8 mouse cellular contexts compared by ENCODE assay signal in genomic region chr6:43666611-43667400, GRCm38 (mm10). TPM values are rescaled to one million over a fixed set of nuclear protein-coding genes. Genes with fewer than 3 reads are reported as not detected.
A peak's percentile ranks its signal among the peaks of the same experiment; 100 is the strongest.
DNase-seq lines count a peak whose midpoint lies in the region; ATAC-seq and TF ChIP-seq lines count a peak whose summit lies in the region.

No protein-coding gene starts in this region.

- H3ac ChIP-seq in C2C12 (ENCODE audit: control insufficient read depth, insufficient read length, low read depth) = no peak overlapping the region

- no peaks in the 10 kb centered on the region for H3K4me1 ChIP-seq in forebrain, embryonic 11.5 days (replicated peaks; ENCODE audit: control insufficient read depth, insufficient read depth, low read length)
- peaks cover 45% of the 10 kb centered on the region for H3K4me1 ChIP-seq in liver, embryonic 13.5 days (replicated peaks)

- WGBS in forebrain, embryonic 11.5 days = 83% methylated on average over 7 of the region's 7 CpGs
- 72% methylated on average over 7 of the region's 7 CpGs for WGBS in liver, embryonic 13.5 days (ENCODE audit: insufficient replicate concordance)

- peak overlapping the region; percentile 55 for H3K4me2 ChIP-seq in forebrain, embryonic 11.5 days (ENCODE audit: low read depth, low read length, severe bottlenecking)
- peak overlapping the region; percentile 77 for H3K4me2 ChIP-seq in liver, embryonic 13.5 days

- DNase-seq in frontal cortex, postnatal 36 days (ENCODE audit: low spot score in 2 of 2) = no peak
- no peak for DNase-seq in forebrain, embryonic 11.5 days (ENCODE audit: low spot score)
- DNase-seq in liver, embryonic 13.5 days = no peak
- DNase-seq in right cerebral cortex, postnatal 36 days (ENCODE audit: low spot score in 2 of 2) = no peak
- DNase-seq in natural killer cell, adult 2 months (ENCODE audit: low spot score in 2 of 2) = no peak

- H3K79me2 ChIP-seq in C2C12 (ENCODE audit: control insufficient read depth, insufficient read depth) = no peaks in the 10 kb centered on the region

- peak overlapping the region; percentile 63 for H3K4me3 ChIP-seq in C2C12 (ENCODE audit: insufficient read depth, poor library complexity, severe bottlenecking)
- peak overlapping the region; percentile 50 for H3K4me3 ChIP-seq in forebrain, embryonic 11.5 days (ENCODE audit: low read depth, low read length)
- peak overlapping the region; percentile 85 for H3K4me3 ChIP-seq in liver, embryonic 13.5 days (replicated peaks)

- H3K79me3 ChIP-seq in C2C12 (ENCODE audit: low read depth) = no peaks in the 10 kb centered on the region

- H3K36me3 ChIP-seq in C2C12 (ENCODE audit: control insufficient read depth, insufficient read depth) = no peaks in the 10 kb centered on the region
- no peaks in the 10 kb centered on the region for H3K36me3 ChIP-seq in forebrain, embryonic 11.5 days (ENCODE audit: control insufficient read depth, insufficient read depth, low read length)
- H3K36me3 ChIP-seq in liver, embryonic 13.5 days = no peaks in the 10 kb centered on the region

- H3K9me3 ChIP-seq in forebrain, embryonic 11.5 days (ENCODE audit: control insufficient read depth, low read length) = no peaks in the 10 kb centered on the region
- H3K9me3 ChIP-seq in liver, embryonic 13.5 days (replicated peaks) = no peaks in the 10 kb centered on the region

- TF ChIP-seq CTCF in C2C12 (IDR thresholded peaks at IDR 0.05; ENCODE audit: control insufficient read depth, insufficient read depth, insufficient read length) = no peak

- H3K27ac ChIP-seq in forebrain, embryonic 11.5 days (ENCODE audit: low read depth, low read length) = no peak overlapping the region
- H3K27ac ChIP-seq in liver, embryonic 13.5 days = peak overlapping the region; percentile 85

- peak; percentile 11; the same call in 1 of the 2 replicates for ATAC-seq in frontal cortex, adult (ENCODE audit: low TSS enrichment)
- no peak; the same call in none of the 2 replicates for ATAC-seq in forebrain, embryonic 11.5 days (replicated peaks; ENCODE audit: low FRiP score)
- no peak for ATAC-seq in liver, embryonic 13.5 days (ENCODE audit: low read depth)
- ATAC-seq in megakaryocyte-erythroid progenitor cell, adult 5-6 weeks (replicated peaks; ENCODE audit: low FRiP score, low TSS enrichment, poor library complexity, severe bottlenecking) = no peak

- H3K9ac ChIP-seq in forebrain, embryonic 11.5 days (ENCODE audit: low read length) = peak overlapping the region; percentile 55
- peak overlapping the region; percentile 87 for H3K9ac ChIP-seq in liver, embryonic 13.5 days

- H3K27me3 ChIP-seq in C2C12 (ENCODE audit: control insufficient read depth, insufficient read depth, insufficient read length) = no peaks in the 10 kb centered on the region
- no peaks in the 10 kb centered on the region for H3K27me3 ChIP-seq in forebrain, embryonic 11.5 days (ENCODE audit: control insufficient read depth, insufficient read depth, low read length)
- no peaks in the 10 kb centered on the region for H3K27me3 ChIP-seq in liver, embryonic 13.5 days

TF ChIP-seq in C2C12, 6 proteins besides CTCF, POLR2A, EP300 and RAD21:
- TF ChIP-seq CEBPB (IDR thresholded peaks at IDR 0.05; ENCODE audit: low read depth) (no peak), MAX (IDR thresholded peaks at IDR 0.05) (no peak), USF1 (IDR thresholded peaks at IDR 0.05; ENCODE audit: low read depth) (no peak), MYOG (IDR thresholded peaks at IDR 0.05; ENCODE audit: control insufficient read depth, extremely low read depth, insufficient read length) (no peak), MYOD1 (IDR thresholded peaks at IDR 0.05; ENCODE audit: control insufficient read depth, insufficient read length, low read depth) (no peak), FOSL1 (IDR thresholded peaks at IDR 0.05; ENCODE audit: insufficient read depth, low read length, poor library complexity, severe bottlenecking) (no peak)
TF ChIP-seq in C2C12: peak in this region for 0.

RNA-seq across cellular contexts. Expression of gene Tpk1, which starts 0.7 kb away (rescaled TPM):
- 0.82 TPM for polyA plus RNA-seq in C2C12 (2012; fragmentation: generic; extraction: Trizol)
- polyA plus RNA-seq in forebrain, embryonic 11.5 days (2014; fragmentation: Nextera tagmentation; extraction: Ambion mirVana) = 5.4 and 5.7 TPM in 2 replicates
- 6.8 and 6.9 TPM in 2 replicates for polyA plus RNA-seq in liver, embryonic 13.5 days (2015; fragmentation: Nextera tagmentation; extraction: Ambion mirVana)
- 12.0 and 14.6 TPM in 2 replicates for total RNA-seq in megakaryocyte-erythroid progenitor cell, adult 5-6 weeks (2014; fragmentation: Nextera tagmentation)
- 10.3 and 10.5 TPM in 2 replicates for total RNA-seq in megakaryocyte-erythroid progenitor cell, adult 5-6 weeks (2017)
